Mouse (Mus musculus) limb, embryonic 11.5 days (tissue): Measurements from ENCODE around the gene Idh1. TPM values are rescaled to one million over a fixed set of nuclear protein-coding genes. Genes with fewer than 3 reads are reported as not detected.

Experiments
- ATAC-seq: fragments of 200-750 bp; cut with Nextera tagmentation; 2 replicates; pipeline ENCODE4 v1.8.0; 2017; ENCODE audit warnings: low read depth; ENCODE audit not compliant: insufficient number of reproducible peaks, low FRiP score, low TSS enrichment
- DNase-seq: peaks from one replicate; pipeline ENCODE4 v3.0.0-alpha.2; 2015; ENCODE audit warnings: low spot score
- H3K27ac ChIP-seq: fragments of 300-500 bp; sonication (generic); replicated peaks from 2 replicates; pipeline ENCODE4 v1.5.1; 2014; ENCODE audit warnings: low read depth, mild to moderate bottlenecking, low read length
- H3K27me3 ChIP-seq: fragments of 300-500 bp; sonication (generic); 2 replicates; pipeline ENCODE4 v1.6.1; 2014; ENCODE audit warnings: mild to moderate bottlenecking, low read length, mixed read lengths; ENCODE audit not compliant: control insufficient read depth, insufficient read depth
- H3K36me3 ChIP-seq: fragments of 300-500 bp; sonication (generic); 2 replicates; pipeline ENCODE4 v1.6.1; 2014; ENCODE audit warnings: mild to moderate bottlenecking, low read length, moderate library complexity, mixed read lengths; ENCODE audit not compliant: control insufficient read depth, insufficient read depth
- H3K4me1 ChIP-seq: fragments of 300-500 bp; sonication (generic); 2 replicates; pipeline ENCODE4 v1.6.1; 2014; ENCODE audit warnings: low read length, mixed read lengths; ENCODE audit not compliant: control insufficient read depth, insufficient read depth
- H3K4me2 ChIP-seq: fragments of 300-500 bp; sonication (generic); 2 replicates; pipeline ENCODE4 v1.6.1; 2014; ENCODE audit warnings: low read depth, mild to moderate bottlenecking, moderate library complexity; ENCODE audit not compliant: severe bottlenecking
- H3K4me3 ChIP-seq: fragments of 300-500 bp; sonication (generic); 2 replicates; pipeline ENCODE4 v1.5.1; 2014; ENCODE audit warnings: low read depth, low read length
- H3K9ac ChIP-seq: fragments of 300-500 bp; sonication (generic); 2 replicates; pipeline ENCODE4 v1.6.1; 2014; ENCODE audit warnings: mild to moderate bottlenecking, low read length
- H3K9me3 ChIP-seq: fragments of 300-500 bp; sonication (generic); 2 replicates; pipeline ENCODE4 v1.6.1; 2016; ENCODE audit warnings: low read length; ENCODE audit not compliant: control insufficient read depth
- WGBS: fragments of 180-500 bp; shearing (Covaris S2); extraction: QIAGEN DNeasy Blood & Tissue Kit; methylation state at CpG from one replicate; pipeline ENCODE4 v1.1.7; 2014; 5-methylcytosine and 5-hydroxymethylcytosine counted together
- polyA plus RNA-seq: library from polyadenylated mRNA; unstranded; fragments of >200 nt; fragmentation: Nextera tagmentation; extraction: Ambion mirVana; gene quantifications from 2 replicates; pipeline ENCODE4 v1.2.1, GENCODE M21; 2014

Gene Idh1
- polyA plus RNA-seq, 1 experiment from 2014 or later, result 176 TPM

- WGBS, result 78% methylated on average over 1 of the region's 1 CpGs
- ATAC-seq (no peak), DNase-seq (no peak)
- peaks cover 11% of the 10 kb centered on the region; the same call in 1 of the 2 replicates for H3K36me3 ChIP-seq
- H3K27me3 ChIP-seq, result no peaks in the 10 kb centered on the region
- no peak overlapping the region for H3K27ac ChIP-seq
- no peaks in the 10 kb centered on the region; the same call in 1 of the 2 replicates for H3K9me3 ChIP-seq
- no peak overlapping the region for H3K4me3 ChIP-seq
- H3K9ac ChIP-seq, result no peak overlapping the region
- H3K4me1 ChIP-seq, result no peaks in the 10 kb centered on the region
- H3K4me2 ChIP-seq, result no peak overlapping the region
Observed at GRCm38 (mm10) chr1:65204299-65204698, 18.0 kb upstream of the Idh1 start.

GRCm38 (mm10) chr1:65198861-65199260, 12.6 kb upstream of the Idh1 start:
- DNase-seq, result no peak
- no peak overlapping the region for H3K9ac ChIP-seq
- ATAC-seq, result no peak
- no peak overlapping the region for H3K4me2 ChIP-seq
- no peak overlapping the region for H3K4me3 ChIP-seq
- WGBS, result 92% methylated on average over 2 of the region's 2 CpGs
- no peaks in the 10 kb centered on the region for H3K9me3 ChIP-seq
- no peak overlapping the region for H3K27ac ChIP-seq
- H3K36me3 ChIP-seq, result no peaks in the 10 kb centered on the region; the same call in 1 of the 2 replicates
- H3K4me1 ChIP-seq, result no peaks in the 10 kb centered on the region
- no peaks in the 10 kb centered on the region for H3K27me3 ChIP-seq

- H3K4me2 ChIP-seq, result no peak overlapping the region
- H3K9me3 ChIP-seq, result no peaks in the 10 kb centered on the region
- H3K4me3 ChIP-seq, result no peak overlapping the region
- H3K27ac ChIP-seq, result no peak overlapping the region
- H3K27me3 ChIP-seq, result no peaks in the 10 kb centered on the region
- DNase-seq (no peak), ATAC-seq (no peak)
- 92% methylated on average over 2 of the region's 2 CpGs for WGBS
- H3K4me1 ChIP-seq, result no peaks in the 10 kb centered on the region
- H3K36me3 ChIP-seq, result no peaks in the 10 kb centered on the region; the same call in 1 of the 2 replicates
- H3K9ac ChIP-seq, result no peak overlapping the region
Observed at GRCm38 (mm10) chr1:65198425-65198824, 12.1 kb upstream of the Idh1 start.

GRCm38 (mm10) chr1:65193226-65193625, 6.9 kb upstream of the Idh1 start:
- no peaks in the 10 kb centered on the region for H3K9me3 ChIP-seq
- no peak overlapping the region for H3K4me2 ChIP-seq
- H3K27ac ChIP-seq, result no peak overlapping the region
- H3K27me3 ChIP-seq, result no peaks in the 10 kb centered on the region
- DNase-seq, result no peak
- H3K4me3 ChIP-seq, result no peak overlapping the region
- H3K4me1 ChIP-seq, result no peaks in the 10 kb centered on the region
- no peak overlapping the region for H3K9ac ChIP-seq
- 95% methylated on average over 2 of the region's 2 CpGs for whole genome bisulfite sequencing
- peaks cover 2% of the 10 kb centered on the region; the same call in 1 of the 2 replicates for H3K36me3 ChIP-seq
- no peak for ATAC-seq

GRCm38 (mm10) chr1:65190172-65190571, 3.9 kb upstream of the Idh1 start:
- WGBS, result 79% methylated on average over 4 of the region's 4 CpGs
- H3K27ac ChIP-seq, result no peak overlapping the region
- ATAC-seq (no peak), DNase-seq (peak; percentile 1)
- H3K9ac ChIP-seq, result no peak overlapping the region
- H3K9me3 ChIP-seq, result no peaks in the 10 kb centered on the region
- H3K36me3 ChIP-seq, result 0 out of 2 replicates have a peak, but pooled peaks cover 2% of the 10 kb centered on the region
- H3K27me3 ChIP-seq, result no peaks in the 10 kb centered on the region
- H3K4me1 ChIP-seq, result no peaks in the 10 kb centered on the region
- no peak overlapping the region for H3K4me2 ChIP-seq
- H3K4me3 ChIP-seq, result no peak overlapping the region

GRCm38 (mm10) chr1:65187074-65187430, 752 bp upstream of the Idh1 start:
- Histone ChIP-seq H3K4me1 (no peaks in the 10 kb centered on the region), H3K36me3 (no peaks in the 10 kb centered on the region), H3K27ac (peak overlapping the region; percentile 56; the same call in 1 of the 2 replicates), H3K4me2 (peak overlapping the region; percentile 57), H3K9ac (peak overlapping the region; percentile 84), H3K27me3 (no peaks in the 10 kb centered on the region), H3K9me3 (no peaks in the 10 kb centered on the region), H3K4me3 (peak overlapping the region; percentile 88)
- DNase-seq (no peak), ATAC-seq (no peak)
- WGBS, result 3% methylated on average over 6 of the region's 6 CpGs

- Histone ChIP-seq H3K9me3 (no peaks in the 10 kb centered on the region), H3K4me2 (peak overlapping the region; percentile 57), H3K27me3 (no peaks in the 10 kb centered on the region), H3K36me3 (no peaks in the 10 kb centered on the region), H3K27ac (no peak overlapping the region), H3K4me3 (peak overlapping the region; percentile 88), H3K9ac (peak overlapping the region; percentile 9), H3K4me1 (no peaks in the 10 kb centered on the region)
- 26% methylated on average over 12 of the region's 12 CpGs for whole genome bisulfite sequencing
- ATAC-seq (peak; percentile 1; the same call in 1 of the 2 replicates), DNase-seq (no peak)
Observed at GRCm38 (mm10) chr1:65185524-65186205, 635 bp downstream of the Idh1 start.

- no peaks in the 10 kb centered on the region for H3K9me3 ChIP-seq
- no peak overlapping the region for H3K27ac ChIP-seq
- DNase-seq, result no peak
- no peak overlapping the region for H3K9ac ChIP-seq
- H3K4me2 ChIP-seq, result no peak overlapping the region
- no peaks in the 10 kb centered on the region for H3K27me3 ChIP-seq
- ATAC-seq, result no peak
- WGBS, result 83% methylated on average over 8 of the region's 8 CpGs
- no peaks in the 10 kb centered on the region for H3K36me3 ChIP-seq
- H3K4me3 ChIP-seq, result no peak overlapping the region
- no peaks in the 10 kb centered on the region for H3K4me1 ChIP-seq
Observed at GRCm38 (mm10) chr1:65185011-65185410, 1.3 kb downstream of the Idh1 start.

- H3K4me1 ChIP-seq, result no peaks in the 10 kb centered on the region
- no peak overlapping the region for H3K4me3 ChIP-seq
- H3K9me3 ChIP-seq, result no peaks in the 10 kb centered on the region
- H3K27me3 ChIP-seq, result no peaks in the 10 kb centered on the region
- no peaks in the 10 kb centered on the region for H3K36me3 ChIP-seq
- H3K27ac ChIP-seq, result no peak overlapping the region
- H3K9ac ChIP-seq, result no peak overlapping the region
- no peak for DNase-seq
- WGBS, result 85% methylated on average over 2 of the region's 2 CpGs
- no peak overlapping the region for H3K4me2 ChIP-seq
- ATAC-seq, result no peak
Observed at GRCm38 (mm10) chr1:65183994-65184393, 2.3 kb downstream of the Idh1 start.
